Mouse (Mus musculus) layer of hippocampus, adult 9-11 months (tissue): ENCODE data around the gene Hspb1.

Experiments
- DNase-seq: peaks from one replicate; pipeline ENCODE4 v3.0.0; 2022

Hspb1 gene

GRCm38 (mm10) chr5:135887675-135888102 lies at the start of gene Hspb1:
Gene Hspb1, plus strand, starts transcription at chr5:135887919.
- no peak for DNase-seq

GRCm38 (mm10) chr5:135841651-135842050 lies 46.1 kb upstream of the Hspb1 start:
- DNase-seq, result no peak

- no peak for DNase-seq
Observed at GRCm38 (mm10) chr5:135843418-135843817, 44.3 kb upstream of the Hspb1 start.

- DNase-seq, result no peak
Observed at GRCm38 (mm10) chr5:135845676-135846320, 41.9 kb upstream of the Hspb1 start.

- no peak for DNase-seq
Observed at GRCm38 (mm10) chr5:135847460-135847859, 40.3 kb upstream of the Hspb1 start.

GRCm38 (mm10) chr5:135847881-135848280 lies 39.8 kb upstream of the Hspb1 start:
- DNase-seq, result no peak

- DNase-seq, result no peak
Observed at GRCm38 (mm10) chr5:135851024-135851423, 36.7 kb upstream of the Hspb1 start.

GRCm38 (mm10) chr5:135851481-135851880 lies 36.2 kb upstream of the Hspb1 start:
- no peak for DNase-seq

GRCm38 (mm10) chr5:135852421-135852820 lies 35.3 kb upstream of the Hspb1 start:
- no peak for DNase-seq

GRCm38 (mm10) chr5:135853731-135854130 lies 34.0 kb upstream of the Hspb1 start:
- DNase-seq, result no peak

- DNase-seq, result peak; percentile 75
Observed at GRCm38 (mm10) chr5:135855156-135855555, 32.6 kb upstream of the Hspb1 start.

- DNase-seq, result no peak
Observed at GRCm38 (mm10) chr5:135866662-135867061, 21.1 kb upstream of the Hspb1 start.

- DNase-seq, result peak; percentile 42
Observed at GRCm38 (mm10) chr5:135867637-135868593, 19.8 kb upstream of the Hspb1 start.

GRCm38 (mm10) chr5:135868653-135869052 lies 19.1 kb upstream of the Hspb1 start:
- DNase-seq, result no peak

GRCm38 (mm10) chr5:135869661-135870423 lies 17.9 kb upstream of the Hspb1 start:
- DNase-seq, result no peak

GRCm38 (mm10) chr5:135870505-135870904 lies 17.2 kb upstream of the Hspb1 start:
- DNase-seq, result no peak

GRCm38 (mm10) chr5:135872996-135873395 lies 14.7 kb upstream of the Hspb1 start:
- DNase-seq, result no peak

- no peak for DNase-seq
Observed at GRCm38 (mm10) chr5:135873753-135874152, 14.0 kb upstream of the Hspb1 start.

GRCm38 (mm10) chr5:135877180-135877579 lies 10.5 kb upstream of the Hspb1 start:
- DNase-seq, result no peak

- no peak for DNase-seq
Observed at GRCm38 (mm10) chr5:135877831-135878231, 9.9 kb upstream of the Hspb1 start.

GRCm38 (mm10) chr5:135879449-135880158 lies 8.1 kb upstream of the Hspb1 start:
- peak; percentile 61 for DNase-seq

GRCm38 (mm10) chr5:135884641-135885040 lies 3.1 kb upstream of the Hspb1 start:
- no peak for DNase-seq
